Mouse (Mus musculus) bone marrow, adult 2 months (tissue): Measurements from ENCODE around the gene Tfe3.

Source experiments
- CTCF ChIP-seq: fragments of 200-500 bp; IDR thresholded peaks from 2 replicates; pipeline ENCODE4 v1.5.1; 2011; ENCODE audit warnings: low read length, control low read depth; ENCODE audit not compliant: control insufficient read depth, insufficient read depth
- POLR2A ChIP-seq: fragments of 200-500 bp; IDR thresholded peaks from 2 replicates; pipeline ENCODE4 v1.6.1; 2011; ENCODE audit warnings: low read depth, mild to moderate bottlenecking, control low read depth, low read length, borderline replicate concordance; ENCODE audit not compliant: control insufficient read depth

- no peak for TF ChIP-seq CTCF
- peak; percentile 38; the same call in 1 of the 2 replicates for TF ChIP-seq POLR2A
Observed at GRCm38 (mm10) chrX:7722282-7722611, 40.1 kb upstream of the Tfe3 start.
